Mouse (Mus musculus) gastrocnemius, postnatal 36 days (tissue): ENCODE data around the gene Vwa3b. TPM values are rescaled to one million over a fixed set of nuclear protein-coding genes. Genes with fewer than 3 reads are reported as not detected.
A peak's percentile ranks its signal among the peaks of the same experiment; 100 is the strongest.

Experiments
- DNase-seq, 2 experiments: peaks; one replicate each; pipeline ENCODE4 v3.0.0; 2022
- intact Hi-C: fragments of 180-260 bp; cut with DNase I; formaldehyde crosslinking; loops from one replicate; pipeline ENCODE4 v1.15.1; 2025
- total RNA-seq, 2 experiments: library from RNA; stranded (reverse); gene quantifications; 2 replicates each; pipeline ENCODE4 v1.2.3; 2021

The Vwa3b gene
- total RNA-seq, 2 experiments from 2014 or later: 57.5 to 64.5 TPM

GRCm38 (mm10) chr1:37214144-37214543 is 187.7 kb downstream of the Vwa3b start, which contains the start of gene Cnga3:
TSS of gene Cnga3 (plus strand) at chr1:37214434.
- intact Hi-C loops: no loop called here
- DNase-seq: no peak

GRCm38 (mm10) chr1:37218386-37218785 is 192.0 kb downstream of the Vwa3b start:
- intact Hi-C loops: no loop called here
- peak; percentile 36 to 54 for DNase-seq

- no peak for DNase-seq
- intact Hi-C loops: no loop called here
These were observed 193.2 kb downstream of the Vwa3b start for GRCm38 (mm10) chr1:37219593-37219992.

- intact Hi-C loops: no loop called here
- no peak for DNase-seq
These were observed 193.9 kb downstream of the Vwa3b start for GRCm38 (mm10) chr1:37220134-37220907.

- DNase-seq: no peak
- intact Hi-C loops: no loop called here
These were observed 195.6 kb downstream of the Vwa3b start for GRCm38 (mm10) chr1:37222002-37222401.

GRCm38 (mm10) chr1:37230404-37230803 is 204.0 kb downstream of the Vwa3b start:
- DNase-seq: peak in 1 of 2 experiments; percentile 17
- intact Hi-C loops: no loop called here

GRCm38 (mm10) chr1:37231295-37231701 is 204.9 kb downstream of the Vwa3b start:
- no peak for DNase-seq
- intact Hi-C loops: no loop called here

Other genes with a start within 250 kb of the Vwa3b start
- 10 to 100 TPM; 21.0 to 23.7 TPM for gene Tmem131, start 82.9 kb upstream of the Vwa3b start, total RNA-seq
- under 1 TPM; 0.32 to 0.46 TPM for gene Cnga3, start 187.8 kb downstream of the Vwa3b start, total RNA-seq